Mouse (Mus musculus) adrenal gland, postnatal 4 days (tissue): Measurements from ENCODE around the gene Tmem161a. TPM values are rescaled to one million over a fixed set of nuclear protein-coding genes. Genes with fewer than 3 reads are reported as not detected.

Experiments
- total RNA-seq, 2 experiments: library from RNA; stranded (reverse); gene quantifications; 2 replicates each; pipeline ENCODE4 v1.2.3; 2021

Tmem161a gene
- total RNA-seq, 2 experiments from 2014 or later, result 63.4 to 66.8 TPM

Other genes starting within 250 kb of the Tmem161a start
- gene Gatad2a, start 176.0 kb upstream of the Tmem161a start, total RNA-seq, result 100 to 1,000 TPM in 1 of 2 experiments, 10 to 100 TPM in 1; 91.5 to 106 TPM
- 10 to 100 TPM; 76.6 to 80.2 TPM for gene Mau2, start 129.6 kb upstream of the Tmem161a start, total RNA-seq
- 10 to 100 TPM; 41.1 to 45.2 TPM for gene Sugp1, start 129.5 kb upstream of the Tmem161a start, total RNA-seq
- gene Tm6sf2, start 99.4 kb upstream of the Tmem161a start, total RNA-seq, result 1 to 10 TPM in 1 of 2 experiments, under 1 TPM in 1; 0.53 to 4.8 TPM
- gene Hapln4, start 88.9 kb upstream of the Tmem161a start, total RNA-seq, result under 1 TPM; 0.11 to 0.14 TPM
- 1 to 10 TPM; 2.4 to 3.6 TPM for gene Ncan, start 51.5 kb upstream of the Tmem161a start, total RNA-seq
- 10 to 100 TPM; 23.6 to 26.0 TPM for gene Nr2c2ap, start 41.0 kb upstream of the Tmem161a start, total RNA-seq
- gene Rfxank, start 33.2 kb upstream of the Tmem161a start, total RNA-seq, result 10 to 100 TPM; 15.9 to 18.9 TPM
- 10 to 100 TPM; 55.5 to 56.4 TPM for gene Borcs8, start 32.9 kb upstream of the Tmem161a start, total RNA-seq
- gene Mef2b, start 32.6 kb upstream of the Tmem161a start, total RNA-seq, result 1 to 10 TPM; 1.5 to 1.6 TPM
- 10 to 100 TPM; 27.8 to 39.2 TPM for gene Slc25a42, start 39.9 kb downstream of the Tmem161a start, total RNA-seq
- gene Sugp2, start 61.9 kb downstream of the Tmem161a start, total RNA-seq, result 10 to 100 TPM; 54.9 to 62.1 TPM
- gene Armc6, start 62.1 kb downstream of the Tmem161a start, total RNA-seq, result 10 to 100 TPM; 10.1 to 15.1 TPM
- 10 to 100 TPM; 44.8 to 50.6 TPM for gene Homer3, start 110.5 kb downstream of the Tmem161a start, total RNA-seq
- 10 to 100 TPM; 83.3 to 86.8 TPM for gene Ddx49, start 130.1 kb downstream of the Tmem161a start, total RNA-seq
- 100 to 1,000 TPM; 188 to 192 TPM for gene Cope, start 130.2 kb downstream of the Tmem161a start, total RNA-seq
- gene Cers1, start 143.4 kb downstream of the Tmem161a start, total RNA-seq, result 1 to 10 TPM; 6.8 to 7.2 TPM
- 1 to 10 TPM in 1 of 2 experiments, under 1 TPM in 1; 0.34 to 1.3 TPM for gene Gdf1, start 157.5 kb downstream of the Tmem161a start, total RNA-seq
- 10 to 100 TPM; 52.5 to 56.1 TPM for gene Upf1, start 180.9 kb downstream of the Tmem161a start, total RNA-seq
- 1 to 10 TPM in 1 of 2 experiments, under 1 TPM in 1; 0.28 to 1.0 TPM for gene Comp, start 201.2 kb downstream of the Tmem161a start, total RNA-seq